Mouse (Mus musculus): Measurements from ENCODE around the gene Foxp1. TPM values are rescaled to one million over a fixed set of nuclear protein-coding genes. Genes with fewer than 3 reads are reported as not detected.

Foxp1 gene
- polyA plus RNA-seq, 2 experiments, result 7.9 to 10.6 TPM

- WGBS (ENCODE audit: insufficient replicate concordance), result 55% methylated on average over 2 of the region's 2 CpGs
- Histone ChIP-seq H3K27ac (no peak overlapping the region), H3K27me3 (ENCODE audit: control insufficient read depth, insufficient read depth, low read length) (no peaks in the 10 kb centered on the region), H3K9me3 (ENCODE audit: control insufficient read depth, low read length) (no peaks in the 10 kb centered on the region), H3K9ac (replicated peaks) (no peak overlapping the region), H3K4me3 (ENCODE audit: insufficient read depth in 1 of 2, low read depth in 2 of 2, low read length in 2 of 2) (no peak overlapping the region), H3K4me1 (replicated peaks; ENCODE audit: control insufficient read depth in 2 of 2, insufficient read depth in 2 of 2, low read length in 1 of 2) (peaks cover 0 to 12% of the 10 kb centered on the region in 2 experiments; a peak in 2 of 4 replicates), H3K36me3 (replicated peaks; ENCODE audit: control insufficient read depth, insufficient read depth, low read depth) (no peaks in the 10 kb centered on the region), H3K4me2 (ENCODE audit: low read depth) (no peak overlapping the region)
- DNase-seq (ENCODE audit: low read depth in 3 of 3, low spot score in 3 of 3) (no peak), ATAC-seq (ENCODE audit: insufficient read depth) (no peak)
- TF ChIP-seq EP300 (IDR thresholded peaks at IDR 0.05; ENCODE audit: low read depth), result no peak
- no peak for TF ChIP-seq CTCF (IDR thresholded peaks at IDR 0.05; ENCODE audit: low read depth)
Measured at GRCm38 (mm10) chr6:99377131-99377530, 145.4 kb downstream of the Foxp1 start.

DNA sequence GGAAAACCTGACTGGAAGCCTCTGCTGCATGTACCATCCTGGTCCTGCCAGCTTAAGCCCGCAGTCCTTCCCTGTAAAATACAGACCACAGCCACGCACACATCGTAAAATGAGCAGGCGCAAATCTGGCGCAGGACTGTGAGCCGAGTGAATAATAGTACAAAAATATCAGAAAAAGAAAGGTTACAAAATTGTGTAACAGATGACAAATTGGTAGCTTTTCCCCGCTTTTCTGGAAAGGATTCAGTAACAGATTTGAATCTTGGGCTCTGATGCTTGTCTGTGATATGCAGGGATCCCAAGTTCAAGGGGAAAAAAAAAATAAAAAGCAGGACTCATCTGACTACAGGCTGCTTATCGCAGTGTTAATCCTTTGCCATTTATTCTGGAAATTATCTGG lies 145.8 kb downstream of the Foxp1 start:
- WGBS (ENCODE audit: insufficient replicate concordance), result 82% methylated on average over 8 of the region's 8 CpGs
- no peak for ATAC-seq (ENCODE audit: insufficient read depth)
- Histone ChIP-seq H3K4me3 (ENCODE audit: insufficient read depth in 1 of 2, low read depth in 2 of 2, low read length in 2 of 2) (no peak overlapping the region), H3K27me3 (ENCODE audit: control insufficient read depth, insufficient read depth, low read length) (no peaks in the 10 kb centered on the region), H3K9ac (replicated peaks) (no peak overlapping the region), H3K4me2 (ENCODE audit: low read depth) (no peak overlapping the region), H3K9me3 (ENCODE audit: control insufficient read depth, low read length) (no peaks in the 10 kb centered on the region), H3K36me3 (replicated peaks; ENCODE audit: control insufficient read depth, insufficient read depth, low read depth) (no peaks in the 10 kb centered on the region), H3K27ac (no peak overlapping the region), H3K4me1 (replicated peaks; ENCODE audit: control insufficient read depth in 2 of 2, insufficient read depth in 2 of 2, low read length in 1 of 2) (peaks cover 0 to 12% of the 10 kb centered on the region in 2 experiments; a peak in 2 of 4 replicates)
- DNase-seq (ENCODE audit: low read depth in 3 of 3, low spot score in 3 of 3), result no peak
- TF ChIP-seq EP300 (IDR thresholded peaks at IDR 0.05; ENCODE audit: low read depth), result no peak
- no peak for TF ChIP-seq CTCF (IDR thresholded peaks at IDR 0.05; ENCODE audit: low read depth)

- DNase-seq (ENCODE audit: low read depth in 3 of 3, low spot score in 3 of 3), result no peak
- H3K9ac ChIP-seq (replicated peaks), result no peak overlapping the region
- no peak overlapping the region for H3K27ac ChIP-seq
- H3K4me1 ChIP-seq (replicated peaks; ENCODE audit: control insufficient read depth in 2 of 2, insufficient read depth in 2 of 2, low read length in 1 of 2), result peaks cover 0 to 12% of the 10 kb centered on the region in 2 experiments; a peak in 2 of 4 replicates
- no peaks in the 10 kb centered on the region for H3K27me3 ChIP-seq (ENCODE audit: control insufficient read depth, insufficient read depth, low read length)
- H3K4me3 ChIP-seq (ENCODE audit: insufficient read depth in 1 of 2, low read depth in 2 of 2, low read length in 2 of 2), result no peak overlapping the region
- 63% methylated on average over 6 of the region's 6 CpGs for WGBS (ENCODE audit: insufficient replicate concordance)
- TF ChIP-seq CTCF (IDR thresholded peaks at IDR 0.05; ENCODE audit: low read depth) (no peak), EP300 (IDR thresholded peaks at IDR 0.05; ENCODE audit: low read depth) (no peak)
- no peak for ATAC-seq (ENCODE audit: insufficient read depth)
- no peaks in the 10 kb centered on the region for H3K9me3 ChIP-seq (ENCODE audit: control insufficient read depth, low read length)
- no peak overlapping the region for H3K4me2 ChIP-seq (ENCODE audit: low read depth)
- H3K36me3 ChIP-seq (replicated peaks; ENCODE audit: control insufficient read depth, insufficient read depth, low read depth), result no peaks in the 10 kb centered on the region
Measured at GRCm38 (mm10) chr6:99375865-99376264, 146.7 kb downstream of the Foxp1 start.

DNA sequence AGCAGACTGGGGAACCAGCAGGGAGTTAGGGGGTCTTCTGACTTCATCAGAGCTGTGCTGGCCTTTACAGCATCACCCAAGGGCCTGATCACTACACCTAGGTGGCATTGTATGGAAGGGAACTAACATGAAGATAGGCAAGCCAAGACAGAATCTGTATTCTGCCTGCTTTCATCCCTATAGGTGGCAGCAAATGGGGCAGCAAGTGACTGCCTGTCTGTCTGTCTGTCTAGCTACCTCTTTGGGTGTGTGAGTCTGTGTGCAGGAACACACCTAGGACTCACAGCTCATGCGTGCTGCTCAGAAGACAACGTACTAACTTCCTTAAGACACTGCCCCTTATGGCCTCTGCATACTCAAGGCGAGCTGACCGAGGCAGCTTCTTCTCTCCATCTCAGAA lies 147.1 kb downstream of the Foxp1 start:
- Histone ChIP-seq H3K27ac (no peak overlapping the region), H3K27me3 (ENCODE audit: control insufficient read depth, insufficient read depth, low read length) (no peaks in the 10 kb centered on the region), H3K4me2 (ENCODE audit: low read depth) (no peak overlapping the region), H3K4me1 (replicated peaks; ENCODE audit: control insufficient read depth in 2 of 2, insufficient read depth in 2 of 2, low read length in 1 of 2) (peaks cover 0 to 12% of the 10 kb centered on the region in 2 experiments; a peak in 2 of 4 replicates), H3K4me3 (ENCODE audit: insufficient read depth in 1 of 2, low read depth in 2 of 2, low read length in 2 of 2) (no peak overlapping the region), H3K9me3 (ENCODE audit: control insufficient read depth, low read length) (no peaks in the 10 kb centered on the region), H3K9ac (replicated peaks) (no peak overlapping the region), H3K36me3 (replicated peaks; ENCODE audit: control insufficient read depth, insufficient read depth, low read depth) (no peaks in the 10 kb centered on the region)
- TF ChIP-seq CTCF (IDR thresholded peaks at IDR 0.05; ENCODE audit: low read depth) (no peak), EP300 (IDR thresholded peaks at IDR 0.05; ENCODE audit: low read depth) (no peak)
- 65% methylated on average over 4 of the region's 4 CpGs for WGBS (ENCODE audit: insufficient replicate concordance)
- ATAC-seq (ENCODE audit: insufficient read depth) (no peak), DNase-seq (ENCODE audit: low read depth in 3 of 3, low spot score in 3 of 3) (no peak)

GRCm38 (mm10) chr6:99374448-99375271 lies 147.9 kb downstream of the Foxp1 start:
- H3K4me1 ChIP-seq (replicated peaks; ENCODE audit: control insufficient read depth in 2 of 2, insufficient read depth in 2 of 2, low read length in 1 of 2), result peaks cover 0 to 12% of the 10 kb centered on the region in 2 experiments; a peak in 2 of 4 replicates
- H3K4me3 ChIP-seq (ENCODE audit: insufficient read depth in 1 of 2, low read depth in 2 of 2, low read length in 2 of 2), result no peak overlapping the region
- TF ChIP-seq EP300 (IDR thresholded peaks at IDR 0.05; ENCODE audit: low read depth) (no peak), CTCF (IDR thresholded peaks at IDR 0.05; ENCODE audit: low read depth) (no peak)
- H3K27ac ChIP-seq, result no peak overlapping the region
- H3K9me3 ChIP-seq (ENCODE audit: control insufficient read depth, low read length), result no peaks in the 10 kb centered on the region
- no peaks in the 10 kb centered on the region for H3K27me3 ChIP-seq (ENCODE audit: control insufficient read depth, insufficient read depth, low read length)
- DNase-seq (ENCODE audit: low read depth in 3 of 3, low spot score in 3 of 3) (no peak), ATAC-seq (ENCODE audit: insufficient read depth) (no peak)
- WGBS (ENCODE audit: insufficient replicate concordance), result 52% methylated on average over 19 of the region's 19 CpGs
- no peak overlapping the region for H3K9ac ChIP-seq (replicated peaks)
- H3K4me2 ChIP-seq (ENCODE audit: low read depth), result no peak overlapping the region
- no peaks in the 10 kb centered on the region for H3K36me3 ChIP-seq (replicated peaks; ENCODE audit: control insufficient read depth, insufficient read depth, low read depth)
